Mouse (Mus musculus): Measurements from ENCODE around the gene Tnfsfm13.
A peak's percentile ranks its signal among the peaks of the same experiment; 100 is the strongest.

Gene Tnfsfm13

DNA sequence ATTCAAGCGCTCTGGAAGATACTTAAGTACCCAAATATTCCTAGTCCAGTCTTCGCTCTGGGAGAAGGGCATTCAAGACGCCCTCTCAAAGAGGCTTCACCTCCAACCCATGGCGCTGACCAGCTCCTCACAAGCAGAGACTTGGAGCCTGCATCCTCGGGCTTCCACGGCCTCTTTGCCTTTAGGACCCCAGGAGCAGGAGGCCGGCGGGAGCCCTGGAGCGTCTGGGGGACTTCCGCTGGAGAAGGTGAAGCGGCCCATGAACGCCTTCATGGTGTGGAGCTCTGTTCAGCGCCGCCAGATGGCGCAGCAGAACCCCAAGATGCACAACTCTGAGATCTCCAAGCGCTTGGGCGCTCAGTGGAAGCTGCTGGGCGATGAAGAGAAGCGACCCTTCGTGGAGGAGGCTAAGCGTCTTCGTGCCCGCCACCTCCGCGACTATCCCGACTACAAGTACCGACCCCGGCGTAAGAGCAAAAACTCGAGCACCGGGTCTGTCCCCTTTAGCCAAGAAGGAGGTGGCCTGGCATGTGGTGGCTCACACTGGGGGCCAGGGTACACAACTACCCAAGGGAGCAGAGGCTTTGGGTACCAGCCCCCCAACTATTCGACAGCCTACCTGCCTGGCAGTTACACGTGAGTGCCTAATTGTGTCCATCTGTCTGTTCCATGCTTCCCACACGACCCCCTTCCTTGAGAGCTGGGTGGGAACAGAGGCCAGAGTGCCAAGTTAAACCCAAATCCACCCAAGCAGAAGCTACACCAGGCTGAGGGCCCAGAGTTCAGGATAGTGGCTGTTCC is 40.4 kb downstream of the Tnfsfm13 start, which contains the start of gene Sox15:
TSS of gene Sox15 (plus strand) at position 51 of the 801 bp plus-strand sequence.
- peak; percentile 66 for DNase-seq (ENCODE audit: low read depth, low spot score)

GRCm38 (mm10) chr11:69654760-69655159 is 41.1 kb downstream of the Tnfsfm13 start:
- DNase-seq (ENCODE audit: low read depth, low spot score) = no peak

- DNase-seq (ENCODE audit: low read depth, low spot score) = no peak
Observed at GRCm38 (mm10) chr11:69653399-69653798, 42.5 kb downstream of the Tnfsfm13 start.

DNA sequence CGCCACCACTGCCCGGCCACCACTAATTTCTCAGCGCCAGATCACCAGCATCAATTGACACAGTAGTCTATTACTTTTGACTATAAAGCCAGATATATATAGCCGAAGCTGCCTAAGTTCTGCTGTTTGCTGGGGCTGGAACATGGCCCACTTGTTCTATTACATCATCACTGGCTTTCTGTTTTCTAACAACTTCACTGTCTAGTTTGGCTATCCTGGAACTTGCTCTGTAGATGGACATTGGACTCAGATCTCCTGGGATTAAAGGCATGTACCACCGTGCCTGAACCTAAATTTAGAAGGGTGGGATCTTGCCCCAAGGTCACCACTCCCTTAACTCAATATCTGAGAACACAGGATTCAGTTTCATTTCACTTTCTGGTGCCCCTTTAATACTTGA is 50.0 kb downstream of the Tnfsfm13 start:
- DNase-seq (ENCODE audit: low read depth, low spot score) = no peak

DNA sequence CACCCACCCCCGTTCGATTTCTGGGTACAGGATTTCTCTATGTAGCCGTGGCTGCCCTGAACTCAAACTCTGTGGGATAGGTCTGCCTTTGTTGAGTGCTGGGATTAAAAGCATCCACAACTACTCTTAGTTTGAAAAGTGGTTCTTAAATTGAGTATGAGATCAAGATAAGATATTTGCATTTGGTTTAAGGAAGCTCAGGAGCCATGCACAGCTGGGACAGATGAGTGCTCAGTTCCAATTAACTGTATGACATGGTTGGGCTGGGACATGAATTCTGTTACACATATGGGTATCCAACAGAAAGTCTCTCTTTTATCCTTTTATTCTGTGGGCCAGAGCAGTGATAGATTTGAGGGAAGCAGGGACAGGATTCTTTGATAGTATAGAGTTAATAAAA is 60.4 kb downstream of the Tnfsfm13 start:
- DNase-seq (ENCODE audit: low read depth, low spot score) = no peak

DNA sequence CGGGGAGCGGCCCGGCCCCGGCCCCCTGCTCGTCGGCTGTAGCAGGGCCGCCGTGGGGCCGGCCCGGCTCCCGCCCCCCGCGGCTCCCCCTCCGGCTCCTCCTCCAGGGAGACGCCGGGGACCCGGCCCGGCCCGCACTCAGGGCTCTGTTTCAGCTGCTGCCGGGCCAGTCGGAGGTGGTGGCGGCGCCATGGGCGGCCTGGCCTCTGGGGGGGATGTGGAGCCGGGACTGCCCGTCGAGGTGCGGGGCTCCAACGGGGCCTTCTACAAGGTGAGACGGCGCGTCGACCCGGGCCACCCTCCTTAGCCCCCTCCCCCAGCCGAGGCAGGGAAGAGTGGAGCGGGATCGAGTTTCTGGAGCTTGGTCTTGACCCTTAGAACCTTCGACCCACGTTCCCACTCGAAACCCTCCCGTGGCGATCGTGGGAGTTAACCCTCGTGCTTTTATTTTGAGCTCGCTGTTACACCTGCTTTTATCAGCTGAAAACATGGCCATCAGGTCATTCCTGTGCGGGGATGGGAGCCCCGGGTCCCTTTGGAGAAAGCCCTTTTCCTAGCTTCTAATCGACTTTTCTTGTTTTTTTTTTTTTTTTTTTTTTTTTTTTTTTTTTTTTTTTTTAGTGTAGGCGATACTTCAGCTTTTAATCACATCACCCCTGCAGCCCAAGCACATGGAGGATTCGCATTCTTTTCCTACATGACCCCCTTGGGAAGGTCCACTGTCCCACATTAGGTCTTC is 62.6 kb downstream of the Tnfsfm13 start:
- no peak for DNase-seq (ENCODE audit: low read depth, low spot score)

Data from CD4-positive, CD25-positive, alpha-beta regulatory T cell, adult 2 months (primary cell).